Mouse (Mus musculus) limb, embryonic 13.5 days (tissue): Measurements from ENCODE around the gene Armc3. TPM values are rescaled to one million over a fixed set of nuclear protein-coding genes. Genes with fewer than 3 reads are reported as not detected.
A peak's percentile ranks its signal among the peaks of the same experiment; 100 is the strongest.

ENCODE experiments used
- ATAC-seq: fragments of 200-750 bp; cut with Nextera tagmentation; 2 replicates; pipeline ENCODE4 v1.8.0; 2017; ENCODE audit warnings: low read depth, moderate number of reproducible peaks, moderate TSS enrichment; ENCODE audit not compliant: low FRiP score
- H3K27ac ChIP-seq: fragments of 300-500 bp; sonication (generic); 2 replicates; pipeline ENCODE4 v1.5.1; 2015; ENCODE audit warnings: inconsistent platforms, mild to moderate bottlenecking, moderate library complexity
- H3K27me3 ChIP-seq: fragments of 300-500 bp; sonication (generic); 2 replicates; pipeline ENCODE4 v1.6.1; 2015; ENCODE audit warnings: mild to moderate bottlenecking, inconsistent platforms
- H3K36me3 ChIP-seq: fragments of 300-500 bp; sonication (generic); 2 replicates; pipeline ENCODE4 v1.6.1; 2015; ENCODE audit warnings: inconsistent platforms, mild to moderate bottlenecking, moderate library complexity
- H3K4me1 ChIP-seq: fragments of 300-500 bp; sonication (generic); 2 replicates; pipeline ENCODE4 v1.6.1; 2015; ENCODE audit warnings: inconsistent platforms
- H3K4me2 ChIP-seq: fragments of 300-500 bp; sonication (generic); replicated peaks from 2 replicates; pipeline ENCODE4 v1.6.1; 2015; ENCODE audit warnings: inconsistent platforms, mild to moderate bottlenecking, moderate library complexity
- H3K4me3 ChIP-seq: fragments of 300-500 bp; sonication (generic); 2 replicates; pipeline ENCODE4 v1.5.1; 2015; ENCODE audit warnings: moderate library complexity, mild to moderate bottlenecking, inconsistent platforms
- H3K9ac ChIP-seq: fragments of 300-500 bp; sonication (generic); 2 replicates; pipeline ENCODE4 v1.6.1; 2015; ENCODE audit warnings: mild to moderate bottlenecking, inconsistent platforms
- H3K9me3 ChIP-seq: fragments of 300-500 bp; sonication (generic); 2 replicates; pipeline ENCODE4 v1.6.1; 2016; ENCODE audit warnings: inconsistent platforms
- WGBS: fragments of 180-500 bp; shearing (Covaris S2); methylation state at CpG from one replicate; pipeline ENCODE4 v1.1.7; 2015; 5-methylcytosine and 5-hydroxymethylcytosine counted together
- polyA plus RNA-seq: library from polyadenylated mRNA; unstranded; fragments of >200 nt; fragmentation: Nextera tagmentation; extraction: Ambion mirVana; gene quantifications from 2 replicates; pipeline ENCODE4 v1.2.1, GENCODE M21; 2015

Armc3 gene
- 0.13 TPM in 1 of 2 replicates, not detected in the other for polyA plus RNA-seq

GRCm38 (mm10) chr2:19198452-19199365 is at the start of gene Armc3:
TSS of gene Armc3 (plus strand) at chr2:19199302.
- Histone ChIP-seq H3K27me3 (no peaks in the 10 kb centered on the region), H3K4me2 (peak within 1 kb of the TSS; percentile 68), H3K4me3 (peak within 1 kb of the TSS; percentile 50), H3K4me1 (peaks cover 8% of the 10 kb centered on the region; the same call in 1 of the 2 replicates), H3K9ac (peak within 1 kb of the TSS; percentile 65), H3K27ac (no peak within 1 kb of the TSS), H3K9me3 (no peaks in the 10 kb centered on the region), H3K36me3 (no peaks in the 10 kb centered on the region)
- 19% methylated on average over 24 of the region's 24 CpGs for WGBS
- peak; percentile 94 for ATAC-seq

DNA sequence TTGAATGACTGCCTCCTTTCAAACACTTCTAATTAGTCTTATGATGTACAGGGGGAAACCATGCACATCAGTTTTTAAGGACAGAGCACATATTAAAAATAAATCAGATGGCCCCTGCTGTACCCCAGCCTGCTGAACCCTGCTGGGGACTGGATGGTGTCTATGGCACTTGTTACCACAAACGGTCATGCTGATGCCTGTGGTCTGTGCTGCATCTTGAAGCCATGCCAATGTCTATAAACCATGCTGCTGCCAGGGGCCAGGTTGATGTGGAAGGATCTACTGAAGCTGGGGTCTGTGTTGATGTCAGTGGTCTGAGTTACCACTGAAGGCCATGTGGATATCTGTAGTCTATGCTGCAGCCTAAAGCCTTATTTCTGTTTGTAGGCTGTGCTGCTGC is 46.4 kb upstream of the Armc3 start:
- H3K9ac ChIP-seq = no peak overlapping the region
- no peak overlapping the region for H3K27ac ChIP-seq
- no peak for ATAC-seq
- no peaks in the 10 kb centered on the region for H3K27me3 ChIP-seq
- H3K4me1 ChIP-seq = no peaks in the 10 kb centered on the region
- 50% methylated on average over 1 of the region's 1 CpGs for WGBS
- no peak overlapping the region for H3K4me3 ChIP-seq
- H3K4me2 ChIP-seq = no peak overlapping the region
- H3K9me3 ChIP-seq = no peaks in the 10 kb centered on the region
- no peaks in the 10 kb centered on the region for H3K36me3 ChIP-seq

DNA sequence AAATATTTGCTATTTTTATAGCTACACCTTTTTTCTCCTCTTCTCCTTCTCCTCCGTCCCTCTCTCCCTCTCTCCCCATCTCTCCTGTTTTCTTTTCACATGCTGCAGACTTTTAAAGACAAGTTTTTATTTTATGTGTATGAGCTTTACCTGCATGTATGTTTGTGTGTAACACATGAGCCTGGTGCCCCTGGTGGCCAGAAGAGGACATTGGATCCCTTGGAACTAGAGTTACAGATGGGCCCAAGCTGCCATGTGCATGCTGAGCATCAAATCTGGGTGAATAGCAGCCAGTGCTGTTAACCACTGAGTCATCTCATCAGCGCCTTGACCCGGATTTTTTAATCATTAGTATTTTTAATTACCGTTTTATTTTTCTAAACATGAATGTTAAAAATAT is 42.9 kb upstream of the Armc3 start:
- no peaks in the 10 kb centered on the region for H3K9me3 ChIP-seq
- no peak overlapping the region for H3K4me3 ChIP-seq
- no peaks in the 10 kb centered on the region for H3K36me3 ChIP-seq
- no peak for ATAC-seq
- H3K9ac ChIP-seq = no peak overlapping the region
- peaks cover 5% of the 10 kb centered on the region for H3K4me1 ChIP-seq
- H3K27ac ChIP-seq = no peak overlapping the region
- no peaks in the 10 kb centered on the region for H3K27me3 ChIP-seq
- H3K4me2 ChIP-seq = no peak overlapping the region
- WGBS = 71% methylated on average over 4 of the region's 4 CpGs

GRCm38 (mm10) chr2:19159539-19159938 is 39.6 kb upstream of the Armc3 start:
- H3K27ac ChIP-seq = no peak overlapping the region
- peaks cover 5% of the 10 kb centered on the region for H3K4me1 ChIP-seq
- no peak overlapping the region for H3K4me3 ChIP-seq
- no peaks in the 10 kb centered on the region for H3K27me3 ChIP-seq
- no peaks in the 10 kb centered on the region for H3K9me3 ChIP-seq
- ATAC-seq = no peak
- H3K36me3 ChIP-seq = no peaks in the 10 kb centered on the region
- no peak overlapping the region for H3K9ac ChIP-seq
- H3K4me2 ChIP-seq = no peak overlapping the region
- 85% methylated on average over 5 of the region's 5 CpGs for WGBS

DNA sequence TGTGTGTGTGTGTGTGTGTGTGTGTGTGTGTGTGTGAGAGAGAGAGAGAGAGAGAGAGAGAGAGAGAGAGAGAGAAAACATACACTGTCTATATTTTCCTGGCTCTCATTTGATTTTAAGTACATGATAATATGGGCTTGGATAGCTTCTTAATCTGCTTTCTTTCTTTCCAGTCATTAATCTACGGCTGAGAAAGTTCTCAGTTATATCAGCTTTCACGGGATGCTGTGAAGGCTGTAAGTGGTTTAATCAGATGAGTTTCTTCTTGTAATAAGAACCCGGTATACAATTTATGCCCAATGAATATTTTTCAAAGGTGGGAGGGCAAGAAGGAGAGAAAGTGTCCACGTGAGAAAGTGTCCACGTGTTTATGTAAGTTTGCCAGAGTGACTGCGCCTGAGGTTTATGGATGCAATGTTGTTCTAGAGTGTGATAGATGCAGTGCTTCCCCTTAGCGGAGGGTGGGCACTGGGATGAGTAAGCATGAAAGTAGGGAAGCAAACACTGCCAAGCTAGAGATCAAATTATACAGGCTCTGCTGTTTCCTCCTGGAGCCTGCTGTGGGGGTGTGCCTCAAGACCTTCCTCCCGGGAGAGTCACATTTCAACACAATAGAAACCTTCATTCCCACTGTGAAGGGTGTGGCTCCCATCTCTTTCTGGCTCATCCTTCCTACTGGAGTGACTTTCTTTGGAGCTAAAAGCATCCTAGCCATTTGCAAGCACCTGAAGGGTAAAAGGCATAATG is 38.6 kb upstream of the Armc3 start:
- WGBS = 19% methylated on average over 8 of the region's 8 CpGs
- H3K4me1 ChIP-seq = peaks cover 5% of the 10 kb centered on the region
- no peaks in the 10 kb centered on the region for H3K36me3 ChIP-seq
- no peaks in the 10 kb centered on the region for H3K27me3 ChIP-seq
- no peak overlapping the region for H3K4me3 ChIP-seq
- ATAC-seq = no peak
- H3K27ac ChIP-seq = no peak overlapping the region
- H3K9me3 ChIP-seq = no peaks in the 10 kb centered on the region
- no peak overlapping the region for H3K4me2 ChIP-seq
- H3K9ac ChIP-seq = no peak overlapping the region

GRCm38 (mm10) chr2:19164234-19164633 is 34.9 kb upstream of the Armc3 start:
- Histone ChIP-seq H3K9me3 (no peaks in the 10 kb centered on the region), H3K4me3 (no peak overlapping the region), H3K36me3 (no peaks in the 10 kb centered on the region), H3K9ac (no peak overlapping the region), H3K27ac (no peak overlapping the region), H3K4me1 (peaks cover 5% of the 10 kb centered on the region), H3K27me3 (no peaks in the 10 kb centered on the region), H3K4me2 (no peak overlapping the region)
- WGBS = 91% methylated on average over 1 of the region's 1 CpGs
- no peak for ATAC-seq

DNA sequence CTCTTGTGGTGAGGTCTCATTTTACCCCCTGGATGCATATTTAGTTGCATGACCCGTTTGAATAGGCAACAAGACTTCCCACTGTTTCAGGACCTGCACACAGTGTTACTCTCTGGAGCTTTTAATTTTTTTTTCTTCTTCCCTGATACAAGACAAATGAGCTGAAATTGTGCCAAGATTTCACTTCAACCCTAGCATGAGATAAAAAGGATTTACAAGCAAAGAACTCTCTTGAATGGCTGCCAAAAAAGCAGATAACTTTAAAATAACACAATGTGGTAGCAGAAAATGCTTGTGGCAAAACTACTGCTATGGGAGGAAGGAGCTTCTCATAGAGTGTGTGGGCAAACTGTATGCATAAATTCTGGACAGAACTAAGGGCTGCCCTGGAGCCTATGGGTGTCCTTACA is 22.3 kb upstream of the Armc3 start:
- no peaks in the 10 kb centered on the region for H3K36me3 ChIP-seq
- no peak for ATAC-seq
- H3K4me3 ChIP-seq = no peak overlapping the region
- H3K4me2 ChIP-seq = no peak overlapping the region
- H3K4me1 ChIP-seq = no peaks in the 10 kb centered on the region
- no peaks in the 10 kb centered on the region for H3K9me3 ChIP-seq
- 26% methylated on average over 1 of the region's 1 CpGs for WGBS
- no peak overlapping the region for H3K9ac ChIP-seq
- H3K27me3 ChIP-seq = no peaks in the 10 kb centered on the region
- no peak overlapping the region for H3K27ac ChIP-seq

- H3K9me3 ChIP-seq = no peaks in the 10 kb centered on the region
- no peak overlapping the region for H3K27ac ChIP-seq
- H3K4me2 ChIP-seq = peak overlapping the region; percentile 68
- H3K4me3 ChIP-seq = peak overlapping the region; percentile 50
- no peaks in the 10 kb centered on the region for H3K36me3 ChIP-seq
- peaks cover 8% of the 10 kb centered on the region; the same call in 1 of the 2 replicates for H3K4me1 ChIP-seq
- no peak for ATAC-seq
- WGBS = 32% methylated on average over 13 of the region's 13 CpGs
- H3K9ac ChIP-seq = peak overlapping the region; percentile 65; the same call in 1 of the 2 replicates
- no peaks in the 10 kb centered on the region for H3K27me3 ChIP-seq
Measured at GRCm38 (mm10) chr2:19199366-19199853, 308 bp downstream of the Armc3 start.

DNA sequence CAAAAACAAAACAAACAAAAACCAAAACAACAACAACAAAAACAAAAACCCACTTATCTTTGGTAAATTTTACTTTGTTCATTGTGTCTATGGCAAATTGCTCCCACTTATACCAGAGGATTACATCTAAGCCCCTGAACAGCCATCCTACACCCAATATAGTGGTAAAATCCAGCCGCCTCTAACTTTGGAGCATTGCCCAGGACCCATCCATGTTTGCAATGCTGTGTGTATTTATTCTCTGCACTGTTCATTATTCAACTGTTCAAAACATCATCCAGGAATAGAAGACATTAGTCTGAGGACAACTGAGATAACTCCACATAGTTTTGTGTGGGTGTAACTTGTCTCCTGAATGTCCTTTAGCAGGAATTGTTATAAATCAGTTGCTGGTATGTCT is 1.0 kb downstream of the Armc3 start:
- Histone ChIP-seq H3K36me3 (no peaks in the 10 kb centered on the region), H3K4me3 (no peak overlapping the region), H3K4me1 (peaks cover 8% of the 10 kb centered on the region; the same call in 1 of the 2 replicates), H3K27ac (no peak overlapping the region), H3K9me3 (no peaks in the 10 kb centered on the region), H3K9ac (no peak overlapping the region), H3K4me2 (no peak overlapping the region), H3K27me3 (no peaks in the 10 kb centered on the region)
- no peak for ATAC-seq
- WGBS = 74% methylated on average over 1 of the region's 1 CpGs

- no peak overlapping the region for H3K4me3 ChIP-seq
- no peaks in the 10 kb centered on the region for H3K9me3 ChIP-seq
- 79% methylated on average over 2 of the region's 2 CpGs for WGBS
- H3K36me3 ChIP-seq = no peaks in the 10 kb centered on the region
- no peak for ATAC-seq
- no peak overlapping the region for H3K27ac ChIP-seq
- no peak overlapping the region for H3K4me2 ChIP-seq
- H3K9ac ChIP-seq = no peak overlapping the region
- H3K4me1 ChIP-seq = peaks cover 8% of the 10 kb centered on the region; the same call in 1 of the 2 replicates
- no peaks in the 10 kb centered on the region for H3K27me3 ChIP-seq
Measured at GRCm38 (mm10) chr2:19201682-19202081, 2.6 kb downstream of the Armc3 start.

DNA sequence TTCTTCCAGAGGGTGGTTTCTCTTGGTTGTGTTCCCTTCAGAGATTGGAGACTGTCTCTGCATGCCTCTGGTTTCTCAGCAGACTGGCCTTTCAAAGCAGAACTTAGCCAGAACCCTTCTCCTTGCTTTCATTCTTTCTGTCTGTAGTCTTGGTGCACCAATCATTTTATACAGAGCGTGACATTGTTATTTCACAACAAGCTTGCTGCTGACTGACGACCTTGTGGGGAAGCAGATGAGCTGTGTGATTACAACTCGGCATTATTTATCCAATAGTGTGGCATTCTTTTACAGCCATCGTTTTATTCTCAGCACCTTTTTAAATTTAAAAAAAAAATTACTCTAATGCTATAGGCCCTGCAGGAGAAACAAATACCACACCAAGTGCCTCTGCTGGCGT is 35.2 kb downstream of the Armc3 start:
- Histone ChIP-seq H3K4me2 (no peak overlapping the region), H3K9me3 (peaks cover 6% of the 10 kb centered on the region; the same call in 1 of the 2 replicates), H3K27me3 (no peaks in the 10 kb centered on the region), H3K27ac (no peak overlapping the region), H3K36me3 (no peaks in the 10 kb centered on the region), H3K4me3 (no peak overlapping the region), H3K9ac (no peak overlapping the region), H3K4me1 (no peaks in the 10 kb centered on the region)
- 84% methylated on average over 5 of the region's 5 CpGs for WGBS
- no peak for ATAC-seq

GRCm38 (mm10) chr2:19235193-19235592 is 36.1 kb downstream of the Armc3 start:
- no peak overlapping the region for H3K27ac ChIP-seq
- H3K27me3 ChIP-seq = no peaks in the 10 kb centered on the region
- ATAC-seq = no peak
- H3K9me3 ChIP-seq = peaks cover 6% of the 10 kb centered on the region; the same call in 1 of the 2 replicates
- no peak overlapping the region for H3K9ac ChIP-seq
- no peaks in the 10 kb centered on the region for H3K4me1 ChIP-seq
- WGBS = 87% methylated on average over 2 of the region's 2 CpGs
- H3K4me3 ChIP-seq = no peak overlapping the region
- H3K36me3 ChIP-seq = no peaks in the 10 kb centered on the region
- H3K4me2 ChIP-seq = no peak overlapping the region
